Mouse (Mus musculus) B cell, adult 2 months (primary cell): Measurements from ENCODE around the gene Manbal.

ENCODE experiments used
- DNase-seq, 2 experiments: peaks; one replicate each; pipeline ENCODE4 v3.0.0; 2022

Manbal gene

GRCm38 (mm10) chr2:157367184-157367893 is at the start of gene Manbal:
TSS of gene Manbal (plus strand) at chr2:157367594.
- DNase-seq = peak; percentile 95 to 96

GRCm38 (mm10) chr2:157320135-157320534 is 47.3 kb upstream of the Manbal start:
- no peak for DNase-seq

GRCm38 (mm10) chr2:157320886-157321285 is 46.5 kb upstream of the Manbal start:
- DNase-seq = no peak

- DNase-seq = no peak
Observed at GRCm38 (mm10) chr2:157322029-157322766, 45.2 kb upstream of the Manbal start.

- DNase-seq = no peak
Observed at GRCm38 (mm10) chr2:157325238-157325637, 42.2 kb upstream of the Manbal start.

- DNase-seq = no peak
Observed at GRCm38 (mm10) chr2:157328106-157328505, 39.3 kb upstream of the Manbal start.

GRCm38 (mm10) chr2:157328570-157328969 is 38.8 kb upstream of the Manbal start:
- DNase-seq = no peak

GRCm38 (mm10) chr2:157332059-157332458 is 35.3 kb upstream of the Manbal start:
- DNase-seq = no peak

- DNase-seq = peak; percentile 83
Observed at GRCm38 (mm10) chr2:157338663-157339062, 28.7 kb upstream of the Manbal start.

- DNase-seq = no peak
Observed at GRCm38 (mm10) chr2:157339532-157339931, 27.9 kb upstream of the Manbal start.

GRCm38 (mm10) chr2:157340221-157340741 is 27.1 kb upstream of the Manbal start:
- no peak for DNase-seq

- peak; percentile 79 to 80 for DNase-seq
Observed at GRCm38 (mm10) chr2:157341554-157342270, 25.7 kb upstream of the Manbal start.

GRCm38 (mm10) chr2:157342328-157342926 is 25.0 kb upstream of the Manbal start:
- DNase-seq = no peak

GRCm38 (mm10) chr2:157343337-157343736 is 24.1 kb upstream of the Manbal start:
- no peak for DNase-seq

- no peak for DNase-seq
Observed at GRCm38 (mm10) chr2:157347361-157348159, 19.8 kb upstream of the Manbal start, which contains the start of gene Ghrh. TSS of gene Ghrh (minus strand) at chr2:157347506.

- no peak for DNase-seq
Observed at GRCm38 (mm10) chr2:157349121-157349778, 18.1 kb upstream of the Manbal start.

GRCm38 (mm10) chr2:157353183-157353582 is 14.2 kb upstream of the Manbal start:
- DNase-seq = no peak

- no peak for DNase-seq
Observed at GRCm38 (mm10) chr2:157354106-157354505, 13.3 kb upstream of the Manbal start.

- no peak for DNase-seq
Observed at GRCm38 (mm10) chr2:157360028-157360427, 7.4 kb upstream of the Manbal start.

GRCm38 (mm10) chr2:157363031-157363430 is 4.4 kb upstream of the Manbal start:
- DNase-seq = no peak

- peak; percentile 19 for DNase-seq
Observed at GRCm38 (mm10) chr2:157366762-157367161, 632 bp upstream of the Manbal start.
